Mouse (Mus musculus) common myeloid progenitor, adult 5-6 weeks (primary cell): ENCODE data around the gene Hoxb6. TPM values are rescaled to one million over a fixed set of nuclear protein-coding genes. Genes with fewer than 3 reads are reported as not detected.

Experiments used
- ATAC-seq: replicated peaks from 2 replicates; pipeline ENCODE4 v1.8.0; 2016; ENCODE audit warnings: low read depth, mild to moderate bottlenecking, moderate TSS enrichment, inconsistent platforms; ENCODE audit not compliant: poor library complexity, severe bottlenecking
- total RNA-seq: library from RNA; stranded (forward); fragments of 200-1000, 187-1606 nt; gene quantifications from 2 replicates; pipeline ENCODE4 v1.2.3, GENCODE M21; 2017

Gene Hoxb6
- total RNA-seq, 1 experiment from 2014 or later = not detected

GRCm38 (mm10) chr11:96346916-96347520, 54.7 kb downstream of the Hoxb6 start:
- no peak for ATAC-seq

- no peak for ATAC-seq
Measured at GRCm38 (mm10) chr11:96347717-96348116, 55.4 kb downstream of the Hoxb6 start.

GRCm38 (mm10) chr11:96348141-96348928, 56.1 kb downstream of the Hoxb6 start:
- no peak for ATAC-seq

GRCm38 (mm10) chr11:96348988-96349387, 56.7 kb downstream of the Hoxb6 start:
- no peak for ATAC-seq

- no peak for ATAC-seq
Measured at GRCm38 (mm10) chr11:96349491-96350340, 57.4 kb downstream of the Hoxb6 start.

GRCm38 (mm10) chr11:96350341-96350624, 58.0 kb downstream of the Hoxb6 start, which contains the start of gene Hoxb2:
TSS of gene Hoxb2 (plus strand) at chr11:96350525.
- ATAC-seq = no peak

GRCm38 (mm10) chr11:96350791-96351190, 58.5 kb downstream of the Hoxb6 start:
- no peak for ATAC-seq

Other genes starting within 250 kb of the Hoxb6 start
- gene Ube2z, start 227.1 kb upstream of the Hoxb6 start, total RNA-seq = 12.0 and 20.1 TPM in 2 replicates
- 110 and 145 TPM in 2 replicates for gene Atp5g1, start 216.8 kb upstream of the Hoxb6 start, total RNA-seq
- not detected in 2 replicates for gene Calcoco2, start 180.5 kb upstream of the Hoxb6 start, total RNA-seq
- not detected in 2 replicates for gene Ttll6, start 158.7 kb upstream of the Hoxb6 start, total RNA-seq
- not detected in 2 replicates for gene Hoxb13, start 98.2 kb upstream of the Hoxb6 start, total RNA-seq
- gene Hoxb9, start 21.0 kb upstream of the Hoxb6 start, total RNA-seq = not detected in 2 replicates
- not detected in 2 replicates for gene Hoxb8, start 10.6 kb upstream of the Hoxb6 start, total RNA-seq
- not detected in 2 replicates for gene Hoxb7, start 5.9 kb upstream of the Hoxb6 start, total RNA-seq
- gene Hoxb5, start 10.9 kb downstream of the Hoxb6 start, total RNA-seq = not detected in 2 replicates
- 1.1 and 2.8 TPM in 2 replicates for gene Hoxb4, start 25.8 kb downstream of the Hoxb6 start, total RNA-seq
- 0.55 and 0.78 TPM in 2 replicates for gene Hoxb3, start 30.9 kb downstream of the Hoxb6 start, total RNA-seq
- gene Hoxb2, start 58.0 kb downstream of the Hoxb6 start, total RNA-seq = 0.73 TPM in 1 of 2 replicates, not detected in the other
- not detected in 2 replicates for gene Hoxb1, start 73.3 kb downstream of the Hoxb6 start, total RNA-seq
- 4.0 TPM in 1 of 2 replicates, not detected in the other for gene Skap1, start 172.1 kb downstream of the Hoxb6 start, total RNA-seq